Mouse (Mus musculus) heart, postnatal 25 days (tissue): ENCODE measurements around the gene Tbc1d22a. TPM values are rescaled to one million over a fixed set of nuclear protein-coding genes. Genes with fewer than 3 reads are reported as not detected.
"Not testable (repeated sequence)": the region's sequence is repeated elsewhere in the genome, so short reads cannot be mapped to it uniquely, and the experiment has no call there.

ENCODE experiments used
- DNase-seq: peaks from one replicate; pipeline ENCODE4 v3.0.0; 2022; ENCODE audit warnings: low spot score
- intact Hi-C: fragments of 180-260 bp; cut with DNase I; formaldehyde crosslinking; loops from one replicate; pipeline ENCODE4 v1.15.1; 2025
- total RNA-seq, 2 experiments: library from RNA; stranded (reverse); gene quantifications; 2 replicates each; pipeline ENCODE4 v1.2.3; 2021

The Tbc1d22a gene
- total RNA-seq, 2 experiments from 2014 or later, result 21.2 to 21.7 TPM

GRCm38 (mm10) chr15:86177703-86178251 is 36.5 kb upstream of the Tbc1d22a start:
- intact Hi-C loops, DNase-seq: not testable (repeated sequence)

- DNase-seq, result no peak
- intact Hi-C loops, result no loop called here
Observed at GRCm38 (mm10) chr15:86178594-86178993, 35.7 kb upstream of the Tbc1d22a start.

- intact Hi-C loops, result loop anchor here (5.0 kb wide), 1 partner anchor 38 kb away; no protein-coding TSS in a partner anchor
- DNase-seq, result no peak
Observed at GRCm38 (mm10) chr15:86180427-86180826, 33.8 kb upstream of the Tbc1d22a start.

GRCm38 (mm10) chr15:86181321-86181720 is 32.9 kb upstream of the Tbc1d22a start:
- not testable (repeated sequence) for DNase-seq
- intact Hi-C loops, result loop anchor here (5.0 kb wide), 1 partner anchor 39 kb away; no protein-coding TSS in a partner anchor

- DNase-seq, result peak; percentile 44
- intact Hi-C loops, result loop anchor here (2.0 to 5.0 kb wide), 2 partner anchors 23 to 40 kb away; no protein-coding TSS in a partner anchor
Observed at GRCm38 (mm10) chr15:86181941-86182439, 32.3 kb upstream of the Tbc1d22a start.

- intact Hi-C loops, result loop anchor here (2.0 to 5.0 kb wide), 2 partner anchors 22 to 40 kb away; no protein-coding TSS in a partner anchor
- DNase-seq, result peak; percentile 66
Observed at GRCm38 (mm10) chr15:86182646-86183045, 31.6 kb upstream of the Tbc1d22a start.

GRCm38 (mm10) chr15:86183484-86183883 is 30.8 kb upstream of the Tbc1d22a start:
- intact Hi-C loops, result loop anchor here (2.0 to 5.0 kb wide), 2 partner anchors 21 to 41 kb away; no protein-coding TSS in a partner anchor
- no peak for DNase-seq

- intact Hi-C loops, result loop anchor here (5.0 kb wide), 1 partner anchor 42 kb away; no protein-coding TSS in a partner anchor
- no peak for DNase-seq
Observed at GRCm38 (mm10) chr15:86184071-86184470, 30.2 kb upstream of the Tbc1d22a start.

GRCm38 (mm10) chr15:86184851-86185688 is 29.2 kb upstream of the Tbc1d22a start:
- intact Hi-C loops, result loop anchor here (5.0 kb wide), 2 partner anchors 42 to 43 kb away; no protein-coding TSS in a partner anchor

GRCm38 (mm10) chr15:86185689-86186569 is 28.3 kb upstream of the Tbc1d22a start, which contains the start of gene Cerk:
TSS of gene Cerk (minus strand) at chr15:86186141.
- intact Hi-C loops, result loop anchor here (5.0 kb wide), 1 partner anchor 41 kb away; no protein-coding TSS in a partner anchor

More at GRCm38 (mm10) chr15:86184851-86185688, 29.2 kb upstream of the Tbc1d22a start:
- DNase-seq, result no peak

GRCm38 (mm10) chr15:86186686-86187085 is 27.6 kb upstream of the Tbc1d22a start:
- intact Hi-C loops, result loop anchor here (5.0 kb wide), 1 partner anchor 41 kb away; no protein-coding TSS in a partner anchor
- DNase-seq, result no peak

More at GRCm38 (mm10) chr15:86185689-86186569, 28.3 kb upstream of the Tbc1d22a start, which contains the start of gene Cerk:
- DNase-seq, result peak; percentile 83

GRCm38 (mm10) chr15:86188186-86188585 is 26.1 kb upstream of the Tbc1d22a start:
- intact Hi-C loops, result loop anchor here (5.0 kb wide), 1 partner anchor 39 kb away; no protein-coding TSS in a partner anchor
- DNase-seq, result peak; percentile 48

- intact Hi-C loops, result loop anchor here (5.0 kb wide), 1 partner anchor 38 kb away; no protein-coding TSS in a partner anchor
- peak; percentile 85 for DNase-seq
Observed at GRCm38 (mm10) chr15:86188746-86189470, 25.4 kb upstream of the Tbc1d22a start.

GRCm38 (mm10) chr15:86190387-86190786 is 23.9 kb upstream of the Tbc1d22a start:
- intact Hi-C loops, result no loop called here

GRCm38 (mm10) chr15:86191505-86191904 is 22.8 kb upstream of the Tbc1d22a start:
- DNase-seq, result no peak
- intact Hi-C loops, result no loop called here

More at GRCm38 (mm10) chr15:86190387-86190786, 23.9 kb upstream of the Tbc1d22a start:
- DNase-seq, result no peak

GRCm38 (mm10) chr15:86191933-86192332 is 22.3 kb upstream of the Tbc1d22a start:
- intact Hi-C loops, result no loop called here
- DNase-seq, result no peak

- intact Hi-C loops, DNase-seq: not testable (repeated sequence)
Observed at GRCm38 (mm10) chr15:86194676-86195453, 19.4 kb upstream of the Tbc1d22a start.

- no peak for DNase-seq
- intact Hi-C loops, result no loop called here
Observed at GRCm38 (mm10) chr15:86199052-86199451, 15.2 kb upstream of the Tbc1d22a start.
